Mouse (Mus musculus) midbrain, embryonic 13.5 days (tissue): ENCODE measurements around the gene Ap1m2. TPM values are rescaled to one million over a fixed set of nuclear protein-coding genes. Genes with fewer than 3 reads are reported as not detected.
"Not testable (repeated sequence)": the region's sequence is repeated elsewhere in the genome, so short reads cannot be mapped to it uniquely, and the experiment has no call there.

ENCODE experiments used
- ATAC-seq: fragments of 200-750 bp; cut with Nextera tagmentation; 2 replicates; pipeline ENCODE4 v1.8.0; 2017; ENCODE audit warnings: mild to moderate bottlenecking, moderate TSS enrichment, moderate library complexity
- H3K27ac ChIP-seq: fragments of 300-500 bp; sonication (generic); 2 replicates; pipeline ENCODE4 v1.5.1; 2015; ENCODE audit warnings: inconsistent platforms, mild to moderate bottlenecking, moderate library complexity
- H3K27me3 ChIP-seq: fragments of 300-500 bp; sonication (generic); 2 replicates; pipeline ENCODE4 v1.6.1; 2015; ENCODE audit warnings: mild to moderate bottlenecking, inconsistent platforms
- H3K36me3 ChIP-seq: fragments of 300-500 bp; sonication (generic); 2 replicates; pipeline ENCODE4 v1.6.1; 2015; ENCODE audit warnings: mild to moderate bottlenecking, inconsistent platforms
- H3K4me1 ChIP-seq: fragments of 300-500 bp; sonication (generic); replicated peaks from 2 replicates; pipeline ENCODE4 v1.6.1; 2015; ENCODE audit warnings: inconsistent platforms
- H3K4me2 ChIP-seq: fragments of 300-500 bp; sonication (generic); replicated peaks from 2 replicates; pipeline ENCODE4 v1.6.1; 2015; ENCODE audit warnings: moderate library complexity, mild to moderate bottlenecking, inconsistent platforms
- H3K4me3 ChIP-seq: fragments of 300-500 bp; sonication (generic); replicated peaks from 2 replicates; pipeline ENCODE4 v1.5.1; 2015; ENCODE audit warnings: mild to moderate bottlenecking, inconsistent platforms
- H3K9ac ChIP-seq: fragments of 300-500 bp; sonication (generic); replicated peaks from 2 replicates; pipeline ENCODE4 v1.6.1; 2015; ENCODE audit warnings: mild to moderate bottlenecking, inconsistent platforms
- H3K9me3 ChIP-seq: fragments of 300-500 bp; sonication (generic); 2 replicates; pipeline ENCODE4 v1.6.1; 2016; ENCODE audit warnings: mild to moderate bottlenecking, inconsistent platforms
- WGBS: fragments of 180-500 bp; shearing (Covaris S2); methylation state at CpG from one replicate; pipeline ENCODE4 v1.1.7; 2015; 5-methylcytosine and 5-hydroxymethylcytosine counted together
- polyA plus RNA-seq: library from polyadenylated mRNA; unstranded; fragments of >200 nt; fragmentation: Nextera tagmentation; extraction: Ambion mirVana; gene quantifications from 2 replicates; pipeline ENCODE4 v1.2.1, GENCODE M21; 2015

The Ap1m2 gene
- polyA plus RNA-seq, 1 experiment from 2014 or later: 0.23 TPM

- Histone ChIP-seq H3K27me3 (peaks cover 18% of the 10 kb centered on the region), H3K4me3 (peak overlapping the region; percentile 16; the same call in 1 of the 2 replicates), H3K4me2 (no peak overlapping the region), H3K9ac (no peak overlapping the region), H3K4me1 (peaks cover 3% of the 10 kb centered on the region; the same call in 1 of the 2 replicates), H3K36me3 (no peaks in the 10 kb centered on the region), H3K9me3 (no peaks in the 10 kb centered on the region), H3K27ac (no peak overlapping the region)
- ATAC-seq: no peak
- 24% methylated on average over 7 of the region's 7 CpGs for WGBS
These were observed 442 bp downstream of the Ap1m2 start for GRCm38 (mm10) chr9:21311695-21312094.

DNA sequence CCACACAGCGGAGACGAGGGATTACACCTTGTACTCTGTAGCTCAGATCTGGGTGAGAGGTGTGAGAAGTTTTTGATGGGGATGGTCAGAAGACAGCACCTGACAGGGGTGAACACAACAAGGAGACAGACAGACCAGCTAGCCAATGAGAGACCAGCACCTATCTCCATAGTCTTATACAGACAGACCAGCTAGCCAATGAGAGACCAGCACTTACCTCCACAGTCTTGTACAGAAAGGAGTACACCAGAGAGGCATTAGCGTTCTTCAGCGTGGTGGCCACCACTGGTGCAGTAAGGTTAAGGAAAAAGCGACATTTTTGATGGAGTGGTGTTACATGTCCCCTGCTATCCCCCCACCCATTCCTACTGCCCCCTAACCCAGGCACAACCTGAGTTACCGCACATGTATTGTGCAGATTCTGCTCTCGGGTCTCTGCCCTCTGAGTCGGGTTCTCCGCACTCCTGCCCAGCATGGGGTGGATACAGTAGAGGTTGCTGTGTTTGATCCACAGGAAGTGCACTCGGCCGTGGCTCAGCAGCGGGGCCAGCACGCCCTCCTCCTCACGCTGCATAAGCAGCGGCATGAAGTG is 2.9 kb downstream of the Ap1m2 start:
- no peak overlapping the region for H3K4me2 ChIP-seq
- no peak overlapping the region for H3K9ac ChIP-seq
- peaks cover 3% of the 10 kb centered on the region; the same call in 1 of the 2 replicates for H3K4me1 ChIP-seq
- H3K27me3 ChIP-seq: peaks cover 18% of the 10 kb centered on the region
- no peak overlapping the region for H3K27ac ChIP-seq
- ATAC-seq: no peak
- H3K4me3 ChIP-seq: no peak overlapping the region
- H3K9me3 ChIP-seq: no peaks in the 10 kb centered on the region
- no peaks in the 10 kb centered on the region for H3K36me3 ChIP-seq
- WGBS: 76% methylated on average over 15 of the region's 15 CpGs

DNA sequence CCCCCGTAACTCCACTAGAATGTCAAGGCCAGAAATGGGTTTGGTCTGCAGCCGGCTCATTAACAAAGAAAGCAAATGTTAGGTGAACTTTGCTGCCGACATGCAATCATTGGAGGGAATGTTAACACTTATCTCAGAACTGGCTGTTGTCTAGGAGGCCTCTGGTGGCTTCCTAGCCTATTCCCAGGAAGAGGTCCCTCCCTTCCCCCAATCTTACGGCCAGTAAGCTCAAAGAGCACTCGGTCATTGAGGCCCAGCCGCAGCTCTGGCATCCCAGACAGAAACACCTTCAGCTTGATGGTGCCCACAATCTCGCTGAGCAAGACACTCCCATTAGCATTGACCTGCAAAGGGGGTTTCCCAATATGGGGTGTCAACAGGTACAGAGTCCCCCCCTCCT is 7.1 kb downstream of the Ap1m2 start:
- Histone ChIP-seq H3K4me2 (no peak overlapping the region), H3K36me3 (no peaks in the 10 kb centered on the region), H3K9ac (no peak overlapping the region), H3K9me3 (no peaks in the 10 kb centered on the region), H3K4me3 (no peak overlapping the region), H3K4me1 (no peaks in the 10 kb centered on the region), H3K27ac (no peak overlapping the region), H3K27me3 (no peaks in the 10 kb centered on the region)
- 89% methylated on average over 7 of the region's 7 CpGs for WGBS
- ATAC-seq: no peak

DNA sequence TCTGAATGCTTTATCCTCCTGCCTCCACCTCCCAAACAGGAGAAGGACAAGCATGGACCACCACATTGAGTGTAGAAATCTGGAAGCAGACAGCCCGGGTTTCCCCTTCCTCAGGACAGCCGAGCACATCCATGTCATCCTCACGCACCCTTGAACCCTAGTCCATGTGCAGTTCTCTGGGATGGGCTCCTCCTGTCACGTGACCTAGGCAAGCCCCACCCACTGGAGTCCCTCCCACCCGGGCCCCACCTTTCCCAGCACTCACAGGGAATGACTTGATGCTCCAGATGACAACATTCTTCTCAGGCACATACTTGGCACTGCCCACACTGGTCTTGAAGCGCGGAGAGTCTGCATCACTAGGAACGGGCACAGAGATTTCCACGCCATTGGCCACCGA is 13.1 kb downstream of the Ap1m2 start:
- H3K9ac ChIP-seq: no peak overlapping the region
- H3K27me3 ChIP-seq: no peaks in the 10 kb centered on the region
- ATAC-seq: no peak
- H3K9me3 ChIP-seq: no peaks in the 10 kb centered on the region
- no peaks in the 10 kb centered on the region for H3K4me1 ChIP-seq
- 85% methylated on average over 10 of the region's 10 CpGs for WGBS
- H3K27ac ChIP-seq: no peak overlapping the region
- no peaks in the 10 kb centered on the region for H3K36me3 ChIP-seq
- H3K4me2 ChIP-seq: no peak overlapping the region
- H3K4me3 ChIP-seq: no peak overlapping the region

GRCm38 (mm10) chr9:21292271-21292670 is 19.9 kb downstream of the Ap1m2 start:
- Histone ChIP-seq H3K27me3 (no peaks in the 10 kb centered on the region), H3K9ac (no peak overlapping the region), H3K27ac (no peak overlapping the region), H3K36me3 (no peaks in the 10 kb centered on the region), H3K4me2 (no peak overlapping the region), H3K4me3 (no peak overlapping the region), H3K9me3 (no peaks in the 10 kb centered on the region), H3K4me1 (peaks cover 25% of the 10 kb centered on the region)
- 95% methylated on average over 3 of the region's 3 CpGs for WGBS
- no peak for ATAC-seq

DNA sequence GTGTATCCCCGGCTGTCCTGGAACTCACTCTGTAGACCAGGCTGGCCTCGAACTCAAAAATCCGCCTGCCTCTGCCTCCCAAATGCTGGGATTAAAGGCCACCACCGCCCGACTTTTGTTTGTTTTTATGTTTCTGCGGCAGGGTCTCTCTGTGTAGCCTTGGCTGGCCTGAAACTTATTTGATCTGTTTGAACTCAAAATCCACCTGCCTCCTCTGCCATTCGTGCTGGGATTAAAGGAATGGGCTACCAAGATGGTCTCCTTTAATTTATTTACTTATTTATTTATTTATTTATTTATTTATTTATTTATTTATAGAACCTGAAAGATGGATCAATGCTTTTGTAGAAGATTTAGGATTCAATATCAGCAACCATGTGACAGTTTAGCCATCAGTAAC is 20.3 kb downstream of the Ap1m2 start:
- H3K9ac ChIP-seq, H3K27me3 ChIP-seq, H3K9me3 ChIP-seq, H3K36me3 ChIP-seq, ATAC-seq: not testable (repeated sequence)
- 17% methylated on average over 7 of the region's 7 CpGs for WGBS
- peak overlapping the region; percentile 80 for H3K4me3 ChIP-seq
- peak overlapping the region; percentile 78 for H3K4me2 ChIP-seq
- peak overlapping the region; percentile 51 for H3K27ac ChIP-seq
- peaks cover 29% of the 10 kb centered on the region for H3K4me1 ChIP-seq

DNA sequence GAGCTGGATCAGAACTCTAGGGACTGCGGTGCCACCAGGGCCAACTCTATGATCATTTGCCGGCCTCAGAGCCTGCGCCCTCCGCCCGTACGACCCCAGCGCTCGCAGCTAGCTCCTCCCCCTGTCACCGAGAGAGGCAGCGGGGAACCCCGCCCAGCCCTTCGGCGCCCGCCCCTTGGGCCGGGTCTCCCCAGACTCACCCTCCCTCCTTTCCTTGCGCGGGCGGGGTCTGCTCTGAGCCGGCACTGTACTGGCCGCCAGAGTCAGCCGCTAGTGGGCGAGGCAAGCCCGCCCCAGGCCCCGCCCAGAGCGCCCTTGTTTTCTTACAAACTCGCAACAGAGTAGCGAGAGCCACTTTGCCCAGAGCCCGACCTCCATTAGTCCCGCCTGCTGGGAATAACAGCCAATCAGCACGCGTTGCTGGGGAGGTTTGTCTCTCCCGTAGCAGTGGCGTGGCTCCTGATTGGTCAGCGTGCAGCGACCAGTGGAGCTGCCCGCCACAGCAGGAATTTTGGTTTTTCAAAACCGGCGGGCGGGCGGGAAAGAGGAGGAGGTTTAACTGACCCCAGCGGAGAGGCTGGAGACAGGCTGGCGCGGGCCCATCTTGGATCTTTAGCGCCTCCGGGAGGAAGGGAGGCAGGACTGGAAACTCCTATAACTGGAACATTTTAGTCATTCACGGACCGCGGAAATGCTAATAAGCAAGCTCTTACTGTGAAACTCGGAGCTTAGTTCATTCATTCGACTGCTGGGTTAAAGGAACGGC is 20.9 kb downstream of the Ap1m2 start, which contains the start of gene Cdkn2d:
Cdkn2d (minus strand) TSS at position 386 of the 766 bp plus-strand sequence.
- H3K9ac ChIP-seq: peak within 1 kb of the TSS; percentile 83
- H3K4me1 ChIP-seq: peaks cover 35% of the 10 kb centered on the region
- peak; percentile 97 for ATAC-seq
- peak within 1 kb of the TSS; percentile 80 for H3K4me3 ChIP-seq
- H3K27me3 ChIP-seq: no peaks in the 10 kb centered on the region
- H3K27ac ChIP-seq: peak within 1 kb of the TSS; percentile 84
- H3K9me3 ChIP-seq: no peaks in the 10 kb centered on the region
- H3K4me2 ChIP-seq: peak within 1 kb of the TSS; percentile 78
- no peaks in the 10 kb centered on the region for H3K36me3 ChIP-seq
- under 1% methylated on average over 48 of the region's 51 CpGs for WGBS

GRCm38 (mm10) chr9:21290589-21290988 is 21.5 kb downstream of the Ap1m2 start:
- WGBS: under 1% methylated on average over 20 of the region's 20 CpGs
- H3K4me3 ChIP-seq: peak overlapping the region; percentile 80
- peak overlapping the region; percentile 78 for H3K4me2 ChIP-seq
- peak overlapping the region; percentile 84 for H3K27ac ChIP-seq
- H3K9me3 ChIP-seq: no peaks in the 10 kb centered on the region
- H3K4me1 ChIP-seq: peaks cover 36% of the 10 kb centered on the region
- peak overlapping the region; percentile 83 for H3K9ac ChIP-seq
- H3K27me3 ChIP-seq: no peaks in the 10 kb centered on the region
- no peaks in the 10 kb centered on the region for H3K36me3 ChIP-seq
- ATAC-seq: no peak

GRCm38 (mm10) chr9:21289337-21289671 is 22.8 kb downstream of the Ap1m2 start:
- Histone ChIP-seq H3K4me3 (peak overlapping the region; percentile 80), H3K27me3 (no peaks in the 10 kb centered on the region), H3K27ac (no peak overlapping the region), H3K36me3 (peaks cover 9% of the 10 kb centered on the region), H3K4me1 (peaks cover 42% of the 10 kb centered on the region), H3K9me3 (no peaks in the 10 kb centered on the region), H3K9ac (no peak overlapping the region), H3K4me2 (peak overlapping the region; percentile 78)
- 88% methylated on average over 2 of the region's 2 CpGs for WGBS
- no peak for ATAC-seq

DNA sequence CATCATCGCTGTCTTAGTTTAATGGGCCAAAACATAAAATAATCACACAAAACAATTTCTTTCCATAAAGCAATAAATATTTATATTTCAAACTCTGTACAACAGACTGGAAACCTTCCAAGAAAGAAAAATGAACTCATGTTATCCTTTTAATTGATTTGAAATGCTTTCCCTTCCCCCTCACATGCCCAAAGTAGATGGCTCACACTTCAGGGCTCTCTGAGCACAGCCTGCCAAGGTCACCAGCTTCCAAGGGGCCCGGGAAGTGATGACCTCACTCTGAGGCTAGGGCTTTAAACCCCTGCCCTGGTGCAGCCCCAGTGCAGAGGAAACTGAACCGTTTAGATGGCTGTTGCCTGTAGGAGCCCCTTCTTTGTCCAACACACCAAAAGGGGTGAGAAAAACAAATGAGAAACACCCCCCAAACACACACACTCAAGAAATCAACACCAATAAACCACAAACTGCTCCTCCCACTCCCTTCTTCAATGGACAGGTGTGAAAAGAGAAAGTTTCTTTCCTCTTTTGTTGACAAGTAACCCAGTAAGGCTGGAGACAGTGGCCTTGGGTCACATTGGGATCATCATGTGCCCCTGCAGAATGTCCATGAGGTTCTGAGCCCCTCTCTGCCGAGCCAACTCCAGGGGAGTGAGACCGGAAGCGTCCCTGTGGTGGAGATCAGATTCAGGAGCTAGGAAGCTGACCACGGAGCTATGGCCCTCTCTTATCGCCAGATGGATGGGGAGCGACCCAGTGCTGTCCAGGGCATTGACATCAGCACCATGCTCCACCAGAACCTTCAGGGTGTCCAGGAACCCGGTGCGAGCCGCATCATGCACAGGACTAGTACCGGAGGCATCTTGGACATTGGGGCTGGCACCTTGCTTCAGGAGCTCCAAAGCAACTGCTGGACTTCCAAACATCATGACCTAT is 23.5 kb downstream of the Ap1m2 start:
- H3K4me3 ChIP-seq: peak overlapping the region; percentile 80
- peak overlapping the region; percentile 77; the same call in 1 of the 2 replicates for H3K9ac ChIP-seq
- H3K4me2 ChIP-seq: peak overlapping the region; percentile 78
- peak overlapping the region; percentile 84 for H3K27ac ChIP-seq
- no peaks in the 10 kb centered on the region for H3K27me3 ChIP-seq
- H3K4me1 ChIP-seq: peaks cover 42% of the 10 kb centered on the region
- no peak for ATAC-seq
- H3K36me3 ChIP-seq: peaks cover 15% of the 10 kb centered on the region
- WGBS: 84% methylated on average over 13 of the region's 13 CpGs
- no peaks in the 10 kb centered on the region for H3K9me3 ChIP-seq

DNA sequence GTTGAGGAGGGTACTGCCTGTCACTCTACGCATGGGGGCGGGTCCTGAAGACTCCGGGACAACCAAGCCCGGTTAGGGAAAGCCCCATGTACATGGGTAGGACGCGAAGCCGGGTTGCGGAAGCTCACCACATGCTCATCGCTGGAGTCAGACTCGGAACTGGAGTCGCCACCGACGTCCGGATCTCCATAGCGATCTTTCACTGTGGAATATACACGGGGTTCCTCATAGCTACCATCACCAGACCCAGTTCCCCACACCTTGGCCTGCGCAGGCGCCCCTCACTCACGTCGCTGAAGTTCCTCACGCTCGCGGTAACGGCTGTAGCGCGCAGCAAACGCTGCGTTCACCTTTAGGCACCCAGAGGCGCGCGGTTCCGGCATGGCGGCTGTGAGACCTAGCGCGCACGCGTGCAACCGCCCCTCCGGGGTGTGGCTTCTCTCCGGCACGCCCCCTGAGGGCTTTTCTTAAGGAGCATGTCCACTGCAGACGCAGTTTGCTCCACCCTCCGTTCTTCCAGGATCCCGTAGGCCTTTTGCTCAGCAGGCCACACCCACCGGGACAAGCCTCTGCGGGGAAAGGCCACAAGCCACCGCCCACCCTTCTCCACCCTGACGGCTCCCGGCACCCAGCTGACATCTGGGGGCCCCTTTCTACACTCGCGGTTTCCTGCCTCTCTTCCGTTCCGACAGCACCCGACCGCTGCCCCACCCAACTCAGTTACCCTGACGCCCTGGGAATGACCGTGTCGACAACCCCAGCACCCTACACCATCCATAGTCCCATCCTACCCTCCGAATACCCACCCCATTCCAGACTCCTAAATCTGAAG is 24.4 kb downstream of the Ap1m2 start, which contains the start of gene Kri1:
Kri1 (minus strand) TSS at position 399 of the 832 bp plus-strand sequence.
- Histone ChIP-seq H3K9me3 (no peaks in the 10 kb centered on the region), H3K9ac (peak within 1 kb of the TSS; percentile 77), H3K4me2 (peak within 1 kb of the TSS; percentile 78), H3K36me3 (peaks cover 19% of the 10 kb centered on the region), H3K4me1 (peaks cover 42% of the 10 kb centered on the region), H3K27me3 (no peaks in the 10 kb centered on the region), H3K4me3 (peak within 1 kb of the TSS; percentile 80), H3K27ac (peak within 1 kb of the TSS; percentile 84)
- under 1% methylated on average over 59 of the region's 59 CpGs for WGBS
- ATAC-seq: peak; percentile 79
